Mouse (Mus musculus): ENCODE results near the gene Sema4b.

GRCm38 (mm10) chr7:80207314-80207731, 20.7 kb downstream of the Sema4b start:
- TF ChIP-seq CTCF (IDR thresholded peaks at IDR 0.05; ENCODE audit: insufficient read depth, low read length) (no peak), POLR2A (IDR thresholded peaks at IDR 0.05; ENCODE audit: borderline replicate concordance, extremely low read depth, low read depth, low read length) (no peak)
